Mouse (Mus musculus): ENCODE data around the gene Pou2f3. TPM values are rescaled to one million over a fixed set of nuclear protein-coding genes. Genes with fewer than 3 reads are reported as not detected.

The Pou2f3 gene
- polyA plus RNA-seq, 1 experiment from 2014 or later: 0.47 TPM

DNA sequence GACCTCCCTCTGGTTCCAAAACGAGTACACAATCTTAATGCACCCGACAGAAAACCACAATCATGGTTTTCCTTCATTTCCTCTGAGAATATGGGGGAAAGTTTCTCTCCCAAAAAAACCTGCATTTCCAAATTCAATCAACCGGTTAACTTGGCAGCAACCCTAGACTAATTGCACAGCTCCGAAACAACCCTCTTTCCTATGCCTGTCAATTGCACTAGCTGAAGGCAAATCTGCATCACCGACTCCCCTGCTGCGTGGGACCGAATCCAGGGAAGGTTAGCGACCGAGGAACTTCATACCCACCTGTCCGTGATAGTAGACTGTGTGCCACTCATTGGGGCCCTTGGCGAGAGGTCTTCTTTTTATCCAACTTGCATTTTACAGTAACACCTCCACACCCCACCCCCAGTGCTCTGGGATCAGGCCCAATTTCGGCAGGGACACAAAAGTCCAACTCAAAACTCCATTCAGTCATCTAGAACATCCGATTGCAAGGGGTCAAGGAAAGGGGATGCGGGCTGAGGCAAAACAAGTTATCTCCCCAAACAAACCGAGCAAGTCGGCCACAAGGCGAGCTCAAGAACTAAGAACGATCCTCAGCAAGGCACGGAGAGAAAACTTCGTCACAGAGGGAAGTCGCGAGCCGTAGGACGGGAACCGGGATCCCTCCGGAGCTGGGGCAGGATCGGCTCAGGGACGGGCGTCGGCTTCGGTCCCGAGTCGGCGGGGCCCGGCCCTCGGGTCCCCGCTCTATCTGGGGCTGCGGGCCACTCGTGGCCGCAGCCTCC is 105.1 kb downstream of the Pou2f3 start:
- Histone ChIP-seq H3K27me3 (ENCODE audit: insufficient read depth, low read length) (no peaks in the 10 kb centered on the region), H3K4me1 (replicated peaks; ENCODE audit: insufficient read depth, low read length) (peaks cover 10% of the 10 kb centered on the region), H3K4me3 (replicated peaks; ENCODE audit: low read depth, low read length) (peak overlapping the region; percentile 93), H3K9ac (ENCODE audit: low read depth, low read length) (peak overlapping the region; percentile 97), H3K36me3 (ENCODE audit: insufficient read depth, low read length) (no peaks in the 10 kb centered on the region), H3K9me3 (replicated peaks; ENCODE audit: low read length) (no peaks in the 10 kb centered on the region), H3K4me2 (ENCODE audit: low read length) (peak overlapping the region; percentile 81), H3K27ac (peak overlapping the region; percentile 97)
- ATAC-seq (replicated peaks; ENCODE audit: low FRiP score, low read depth): 0 out of 2 replicates have a peak, but pooled peaks have one; percentile 0
- WGBS: under 1% methylated on average over 40 of the region's 40 CpGs
- no peak for TF ChIP-seq CTCF (IDR thresholded peaks at IDR 0.05; ENCODE audit: low read depth)
- DNase-seq (ENCODE audit: low spot score): peak; percentile 60

DNA sequence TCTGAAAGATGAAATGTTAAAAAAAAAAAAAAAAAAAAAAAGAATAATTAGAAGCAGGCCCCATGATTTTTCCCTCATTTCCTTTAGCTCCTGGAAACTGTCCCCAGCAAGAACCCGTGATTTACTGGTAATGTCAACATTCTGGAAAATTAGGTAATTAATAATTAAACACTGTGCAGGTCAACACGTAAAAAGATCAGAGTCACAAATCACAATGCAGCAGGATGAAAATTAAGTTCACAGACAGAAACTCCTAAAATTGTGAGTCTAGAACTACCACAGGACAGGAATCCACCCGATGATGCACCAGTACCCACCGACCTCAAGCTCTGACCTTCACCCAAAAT is 105.7 kb downstream of the Pou2f3 start:
- no peak for TF ChIP-seq CTCF (IDR thresholded peaks at IDR 0.05; ENCODE audit: low read depth)
- Histone ChIP-seq H3K9ac (ENCODE audit: low read depth, low read length) (peak overlapping the region; percentile 97), H3K4me2 (ENCODE audit: low read length) (peak overlapping the region; percentile 81), H3K4me3 (replicated peaks; ENCODE audit: low read depth, low read length) (peak overlapping the region; percentile 93), H3K27ac (peak overlapping the region; percentile 97), H3K27me3 (ENCODE audit: insufficient read depth, low read length) (no peaks in the 10 kb centered on the region), H3K4me1 (replicated peaks; ENCODE audit: insufficient read depth, low read length) (peaks cover 10% of the 10 kb centered on the region), H3K36me3 (ENCODE audit: insufficient read depth, low read length) (no peaks in the 10 kb centered on the region), H3K9me3 (replicated peaks; ENCODE audit: low read length) (no peaks in the 10 kb centered on the region)
- peak; percentile 45 for DNase-seq (ENCODE audit: low spot score)
- ATAC-seq (replicated peaks; ENCODE audit: low FRiP score, low read depth): no peak
- WGBS: 0% methylated on average over 4 of the region's 4 CpGs

DNA sequence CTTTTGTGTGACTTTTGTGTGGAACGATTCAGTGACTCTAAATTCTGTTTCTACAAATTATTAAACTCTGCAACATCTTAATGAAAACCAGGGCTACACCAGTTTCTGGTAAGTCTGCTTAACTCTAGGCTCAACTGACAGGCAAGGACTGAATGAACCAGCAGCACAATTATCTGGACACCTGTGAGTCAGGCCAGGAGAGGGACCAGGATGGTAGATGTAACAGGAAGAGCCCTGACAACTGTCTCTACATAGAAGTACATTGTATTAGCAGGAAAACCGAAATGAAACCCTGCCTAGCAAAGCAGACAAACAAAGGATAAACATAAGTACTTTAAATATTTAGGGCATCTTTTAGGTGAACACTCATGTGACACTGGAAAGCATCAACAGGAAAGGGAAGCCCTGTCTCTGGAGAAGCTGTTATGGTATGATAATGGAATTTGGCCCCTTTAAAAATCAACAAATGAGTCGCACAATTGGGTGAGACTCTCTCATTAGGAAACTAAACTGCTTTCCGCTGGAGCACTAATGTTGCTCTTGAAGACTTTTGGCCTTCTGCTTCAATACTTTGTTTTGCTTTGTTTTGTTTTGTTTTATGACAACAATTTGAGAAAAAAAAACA is 106.4 kb downstream of the Pou2f3 start:
- Histone ChIP-seq H3K4me1 (replicated peaks; ENCODE audit: insufficient read depth, low read length) (peaks cover 10% of the 10 kb centered on the region), H3K27me3 (ENCODE audit: insufficient read depth, low read length) (no peaks in the 10 kb centered on the region), H3K4me2 (ENCODE audit: low read length) (peak overlapping the region; percentile 81), H3K9me3 (replicated peaks; ENCODE audit: low read length) (no peaks in the 10 kb centered on the region), H3K36me3 (ENCODE audit: insufficient read depth, low read length) (no peaks in the 10 kb centered on the region), H3K9ac (ENCODE audit: low read depth, low read length) (peak overlapping the region; percentile 97; the same call in 1 of the 2 replicates), H3K4me3 (replicated peaks; ENCODE audit: low read depth, low read length) (peak overlapping the region; percentile 93), H3K27ac (no peak overlapping the region; the same call in 1 of the 2 replicates)
- 7% methylated on average over 4 of the region's 4 CpGs for WGBS
- no peak for TF ChIP-seq CTCF (IDR thresholded peaks at IDR 0.05; ENCODE audit: low read depth)
- DNase-seq (ENCODE audit: low spot score) (peak; percentile 19), ATAC-seq (replicated peaks; ENCODE audit: low FRiP score, low read depth) (no peak)

DNA sequence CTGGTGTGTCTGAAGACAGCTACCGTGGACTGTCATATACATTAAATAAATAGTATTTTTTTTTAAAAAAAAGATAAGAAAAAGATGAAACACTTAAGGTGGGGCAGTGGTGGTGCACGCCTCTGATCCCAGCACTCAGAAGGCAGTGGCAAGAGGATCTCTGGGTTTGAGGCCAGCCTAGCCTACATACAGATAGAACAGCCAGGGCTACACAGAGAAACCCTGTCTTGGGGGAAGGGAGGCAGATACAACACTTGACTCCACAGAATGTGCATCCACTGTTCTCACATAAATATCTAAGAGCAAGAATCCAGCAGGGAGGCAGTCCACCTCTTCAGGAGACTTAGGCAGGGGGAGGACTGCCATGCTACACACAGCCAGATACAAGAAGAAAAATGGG is 107.2 kb downstream of the Pou2f3 start:
- Histone ChIP-seq H3K4me1 (replicated peaks; ENCODE audit: insufficient read depth, low read length) (peaks cover 10% of the 10 kb centered on the region), H3K27me3 (ENCODE audit: insufficient read depth, low read length) (no peaks in the 10 kb centered on the region), H3K4me3 (replicated peaks; ENCODE audit: low read depth, low read length) (peak overlapping the region; percentile 93), H3K4me2 (ENCODE audit: low read length) (peak overlapping the region; percentile 81), H3K9me3 (replicated peaks; ENCODE audit: low read length) (no peaks in the 10 kb centered on the region), H3K27ac (no peak overlapping the region), H3K9ac (ENCODE audit: low read depth, low read length) (peak overlapping the region; percentile 97; the same call in 1 of the 2 replicates), H3K36me3 (ENCODE audit: insufficient read depth, low read length) (no peaks in the 10 kb centered on the region)
- WGBS: 81% methylated on average over 2 of the region's 2 CpGs
- TF ChIP-seq CTCF (IDR thresholded peaks at IDR 0.05; ENCODE audit: low read depth): no peak
- DNase-seq (ENCODE audit: low spot score): no peak
- no peak for ATAC-seq (replicated peaks; ENCODE audit: low FRiP score, low read depth)

DNA sequence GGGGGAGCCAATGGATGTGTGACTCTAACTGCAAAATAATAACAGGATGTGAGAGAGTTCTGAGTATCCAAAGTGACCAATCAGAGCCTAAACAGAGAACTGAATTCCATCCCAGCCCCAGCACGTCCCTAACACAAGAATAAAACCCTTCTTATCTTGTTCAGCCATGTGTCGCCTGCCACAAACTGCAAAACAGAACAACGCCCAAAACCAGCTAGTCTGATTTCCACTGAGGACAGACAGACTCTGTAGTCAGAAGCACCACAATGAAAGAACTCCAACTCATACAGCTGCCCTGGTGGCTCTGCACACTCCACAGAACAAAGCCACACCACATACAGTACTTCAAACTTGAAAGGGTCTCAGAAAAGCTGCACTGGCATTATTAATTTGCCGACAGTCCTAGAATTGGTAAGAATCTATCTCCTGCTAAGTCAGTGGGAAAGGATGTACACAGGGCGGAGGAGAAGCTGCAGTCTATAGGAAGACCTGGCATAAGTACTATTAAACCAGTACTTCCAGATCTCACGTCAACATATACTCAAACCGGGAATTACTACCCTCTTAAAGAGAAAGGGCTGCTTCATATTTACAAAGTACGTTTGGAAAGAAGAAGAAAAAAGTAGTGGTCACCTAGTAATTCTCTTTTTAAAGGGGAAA is 108.1 kb downstream of the Pou2f3 start:
- no peaks in the 10 kb centered on the region for H3K36me3 ChIP-seq (ENCODE audit: insufficient read depth, low read length)
- H3K4me1 ChIP-seq (replicated peaks; ENCODE audit: insufficient read depth, low read length): peaks cover 10% of the 10 kb centered on the region
- no peak overlapping the region for H3K9ac ChIP-seq (ENCODE audit: low read depth, low read length)
- H3K9me3 ChIP-seq (replicated peaks; ENCODE audit: low read length): no peaks in the 10 kb centered on the region
- TF ChIP-seq CTCF (IDR thresholded peaks at IDR 0.05; ENCODE audit: low read depth): no peak
- peak overlapping the region; percentile 20 for H3K4me3 ChIP-seq (replicated peaks; ENCODE audit: low read depth, low read length)
- ATAC-seq (replicated peaks; ENCODE audit: low FRiP score, low read depth) (no peak), DNase-seq (ENCODE audit: low spot score) (no peak)
- H3K27ac ChIP-seq: peak overlapping the region; percentile 51; the same call in 1 of the 2 replicates
- H3K27me3 ChIP-seq (ENCODE audit: insufficient read depth, low read length): no peaks in the 10 kb centered on the region
- 62% methylated on average over 8 of the region's 8 CpGs for WGBS
- H3K4me2 ChIP-seq (ENCODE audit: low read length): peak overlapping the region; percentile 81

DNA sequence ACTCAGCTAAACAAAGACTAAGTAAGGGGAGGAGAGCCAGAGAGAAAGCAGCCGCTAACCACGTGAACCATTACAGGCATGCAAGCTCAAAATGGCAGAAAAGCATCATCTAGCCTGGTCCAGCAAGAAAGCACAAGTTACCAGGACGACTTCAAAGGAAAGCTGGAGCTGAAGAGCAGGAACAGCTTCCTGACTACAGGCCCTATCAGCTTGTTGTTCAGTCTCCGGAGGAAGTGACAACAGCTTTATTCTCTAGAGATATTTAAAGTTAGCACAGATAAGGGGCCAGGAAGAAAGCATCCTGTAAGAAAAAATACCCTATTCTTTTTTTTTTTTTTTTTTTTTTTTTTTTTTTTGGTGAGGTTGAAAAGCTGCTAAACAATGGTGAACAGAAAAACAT is 111.2 kb downstream of the Pou2f3 start:
- H3K9me3 ChIP-seq (replicated peaks; ENCODE audit: low read length): no peaks in the 10 kb centered on the region
- H3K4me2 ChIP-seq (ENCODE audit: low read length): no peak overlapping the region
- DNase-seq (ENCODE audit: low spot score) (peak; percentile 59), ATAC-seq (replicated peaks; ENCODE audit: low FRiP score, low read depth) (no peak)
- no peak overlapping the region for H3K4me3 ChIP-seq (replicated peaks; ENCODE audit: low read depth, low read length)
- H3K27me3 ChIP-seq (ENCODE audit: insufficient read depth, low read length): no peaks in the 10 kb centered on the region
- H3K36me3 ChIP-seq (ENCODE audit: insufficient read depth, low read length): no peaks in the 10 kb centered on the region
- H3K9ac ChIP-seq (ENCODE audit: low read depth, low read length): no peak overlapping the region
- no peak for TF ChIP-seq CTCF (IDR thresholded peaks at IDR 0.05; ENCODE audit: low read depth)
- H3K4me1 ChIP-seq (replicated peaks; ENCODE audit: insufficient read depth, low read length): peaks cover 15% of the 10 kb centered on the region
- 45% methylated on average over 4 of the region's 4 CpGs for WGBS
- no peak overlapping the region for H3K27ac ChIP-seq
